Mouse (Mus musculus): ENCODE results near the gene Pde4c. TPM values are rescaled to one million over a fixed set of nuclear protein-coding genes. Genes with fewer than 3 reads are reported as not detected.

Gene Pde4c
- polyA plus RNA-seq, 1 experiment from 2014 or later = 0.21 TPM

DNA sequence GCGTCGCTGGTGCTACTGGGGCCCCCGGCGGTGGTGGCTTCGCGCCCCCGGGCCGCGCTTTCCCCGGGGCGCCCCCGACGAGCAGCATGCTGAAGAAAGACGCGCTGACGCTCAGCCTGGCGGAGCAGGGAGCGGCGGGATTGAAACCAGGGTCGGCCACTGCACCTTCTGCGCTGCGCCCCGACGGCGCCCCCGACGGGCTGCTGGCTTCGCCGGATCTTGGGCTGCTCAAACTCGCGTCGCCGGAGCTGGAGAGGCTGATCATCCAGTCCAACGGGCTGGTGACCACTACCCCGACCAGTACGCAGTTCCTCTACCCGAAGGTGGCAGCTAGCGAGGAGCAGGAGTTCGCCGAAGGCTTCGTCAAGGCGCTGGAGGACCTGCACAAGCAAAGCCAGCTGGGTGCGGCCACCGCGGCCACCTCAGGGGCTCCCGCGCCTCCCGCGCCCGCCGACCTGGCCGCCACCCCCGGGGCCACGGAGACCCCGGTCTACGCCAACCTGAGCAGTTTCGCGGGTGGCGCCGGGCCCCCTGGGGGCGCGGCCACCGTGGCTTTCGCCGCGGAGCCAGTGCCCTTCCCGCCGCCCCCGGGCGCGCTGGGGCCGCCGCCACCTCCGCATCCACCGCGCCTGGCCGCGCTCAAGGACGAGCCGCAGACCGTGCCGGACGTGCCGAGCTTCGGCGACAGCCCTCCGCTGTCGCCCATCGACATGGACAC, 24.2 kb upstream of the Pde4c start:
- ATAC-seq = no peak

DNA sequence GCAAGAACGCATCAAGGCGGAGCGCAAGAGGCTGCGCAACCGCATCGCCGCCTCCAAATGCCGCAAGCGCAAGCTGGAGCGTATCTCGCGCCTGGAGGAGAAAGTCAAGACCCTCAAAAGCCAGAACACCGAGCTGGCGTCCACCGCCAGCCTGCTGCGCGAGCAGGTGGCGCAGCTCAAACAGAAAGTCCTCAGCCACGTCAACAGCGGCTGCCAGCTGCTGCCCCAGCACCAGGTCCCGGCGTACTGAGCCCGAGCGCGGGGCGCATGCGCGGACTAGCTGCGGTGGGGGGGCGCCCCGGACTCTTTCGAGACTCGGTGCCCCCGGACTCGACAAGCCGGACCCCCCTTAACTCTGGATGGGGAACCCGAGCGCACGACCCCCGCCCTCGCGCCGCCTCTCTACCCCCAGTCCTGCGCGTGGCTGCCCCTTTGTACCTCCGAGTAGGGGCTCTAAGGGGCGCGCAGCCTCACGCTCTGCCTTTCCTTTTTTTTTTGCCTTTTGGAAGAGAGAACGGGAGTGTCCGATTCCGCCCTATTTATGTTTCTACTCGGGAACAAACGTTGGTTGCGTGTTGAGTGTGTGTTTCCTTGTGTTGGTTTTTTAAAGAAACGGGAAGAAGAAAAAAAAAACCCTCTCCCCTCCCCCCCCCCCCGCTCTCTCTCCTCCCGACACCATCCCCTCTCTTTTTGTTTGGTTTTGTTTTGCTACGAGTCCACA, 23.5 kb upstream of the Pde4c start:
- no peak for ATAC-seq
- H3K4me1 ChIP-seq (replicated peaks) = peaks cover 42% of the 10 kb centered on the region
- no peaks in the 10 kb centered on the region for H3K27me3 ChIP-seq (replicated peaks)
- peak overlapping the region; percentile 98 for H3K27ac ChIP-seq
- WGBS = under 1% methylated on average over 59 of the region's 59 CpGs
- H3K9me3 ChIP-seq = no peaks in the 10 kb centered on the region
- peak overlapping the region; percentile 97 for H3K9ac ChIP-seq
- H3K4me3 ChIP-seq (replicated peaks) = peak overlapping the region; percentile 86
- H3K36me3 ChIP-seq = 0 out of 2 replicates have a peak, but pooled peaks cover 7% of the 10 kb centered on the region
- H3K4me2 ChIP-seq (replicated peaks) = peak overlapping the region; percentile 70

More for the DNA sequence above, 24.2 kb upstream of the Pde4c start:
- Histone ChIP-seq H3K9ac (peak overlapping the region; percentile 97), H3K4me2 (replicated peaks) (peak overlapping the region; percentile 70), H3K4me3 (replicated peaks) (peak overlapping the region; percentile 86), H3K9me3 (no peaks in the 10 kb centered on the region), H3K36me3 (0 out of 2 replicates have a peak, but pooled peaks cover 7% of the 10 kb centered on the region), H3K27ac (peak overlapping the region; percentile 98), H3K27me3 (replicated peaks) (no peaks in the 10 kb centered on the region), H3K4me1 (replicated peaks) (peaks cover 45% of the 10 kb centered on the region)
- WGBS = 0% methylated on average over 89 of the region's 89 CpGs

DNA sequence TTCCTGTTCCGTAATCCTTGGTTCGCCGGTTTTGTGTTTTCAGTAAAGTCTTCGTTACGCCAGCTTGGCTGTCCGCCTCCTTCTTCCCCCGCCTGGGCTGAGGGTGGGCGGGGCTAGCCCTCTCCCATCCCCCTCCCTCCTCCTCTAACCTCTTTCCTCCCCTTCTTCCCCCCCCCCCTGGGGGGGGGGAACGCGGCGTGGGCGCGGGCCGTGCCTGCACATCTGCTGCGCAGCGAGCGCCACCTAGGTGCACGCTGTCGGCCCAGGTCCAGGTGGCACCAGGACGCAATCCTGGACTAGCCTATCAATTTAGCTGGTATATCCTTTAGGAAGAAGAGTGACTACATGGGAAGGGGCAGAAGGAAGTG, 23.0 kb upstream of the Pde4c start:
- under 1% methylated on average over 19 of the region's 20 CpGs for WGBS
- peak; percentile 11; the same call in 1 of the 2 replicates for ATAC-seq

DNA sequence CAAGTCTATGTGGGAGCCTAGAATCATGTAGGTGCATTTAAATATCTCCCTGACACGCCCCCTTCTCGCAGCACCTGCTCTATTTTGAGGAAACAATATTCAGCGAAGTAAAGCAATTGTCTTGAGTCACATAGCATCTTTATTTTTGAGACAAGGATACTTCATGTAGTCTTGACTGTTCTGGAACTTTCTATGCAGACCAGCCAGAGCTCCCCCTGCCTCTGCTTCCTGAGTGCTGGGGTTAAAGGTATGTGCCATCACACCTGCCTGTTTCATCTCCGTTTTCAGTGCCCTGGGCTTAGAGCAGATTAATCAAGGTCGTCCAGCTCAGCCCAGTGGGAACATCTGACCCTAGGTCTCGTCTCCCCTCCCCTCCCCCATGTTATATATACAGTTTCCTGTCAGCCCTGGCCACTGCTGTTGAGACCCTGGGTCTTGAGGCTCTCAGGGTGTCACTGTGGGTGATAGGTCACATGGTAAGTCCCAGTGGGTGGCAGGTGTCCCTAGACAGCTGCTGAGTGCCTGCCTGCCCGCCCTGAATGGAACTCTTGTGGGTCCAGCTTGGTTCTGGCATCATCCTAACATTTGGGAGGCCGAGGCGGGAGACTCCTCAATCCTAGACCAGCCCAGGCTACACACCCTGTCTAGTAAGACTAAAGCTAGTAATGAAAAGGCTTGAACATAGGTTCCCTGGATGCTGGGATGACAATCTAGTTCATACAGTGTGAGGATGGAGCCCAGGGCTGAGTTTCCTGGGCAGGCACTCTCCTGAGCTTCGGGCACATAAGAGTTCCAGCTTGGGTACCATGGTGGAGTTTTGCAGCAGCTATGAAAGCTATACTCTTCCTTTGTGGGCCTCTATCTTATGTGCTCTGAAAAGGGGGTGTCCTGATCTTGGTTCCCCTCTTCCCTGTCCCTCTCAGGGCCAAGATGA, 22.2 kb upstream of the Pde4c start:
- peak overlapping the region; percentile 70 for H3K4me2 ChIP-seq (replicated peaks)
- 0 out of 2 replicates have a peak, but pooled peaks cover 7% of the 10 kb centered on the region for H3K36me3 ChIP-seq
- peak overlapping the region; percentile 97 for H3K9ac ChIP-seq
- H3K9me3 ChIP-seq = no peaks in the 10 kb centered on the region
- no peak for ATAC-seq
- peak overlapping the region; percentile 86 for H3K4me3 ChIP-seq (replicated peaks)
- peaks cover 30% of the 10 kb centered on the region for H3K4me1 ChIP-seq (replicated peaks)
- WGBS = 48% methylated on average over 10 of the region's 10 CpGs
- H3K27ac ChIP-seq = peak overlapping the region; percentile 98
- H3K27me3 ChIP-seq (replicated peaks) = no peaks in the 10 kb centered on the region

More for the DNA sequence above, 23.0 kb upstream of the Pde4c start:
- peak overlapping the region; percentile 70 for H3K4me2 ChIP-seq (replicated peaks)
- H3K9me3 ChIP-seq = no peaks in the 10 kb centered on the region
- H3K27me3 ChIP-seq (replicated peaks) = no peaks in the 10 kb centered on the region
- peak overlapping the region; percentile 97 for H3K9ac ChIP-seq
- peak overlapping the region; percentile 86 for H3K4me3 ChIP-seq (replicated peaks)
- peaks cover 38% of the 10 kb centered on the region for H3K4me1 ChIP-seq (replicated peaks)
- H3K36me3 ChIP-seq = 0 out of 2 replicates have a peak, but pooled peaks cover 7% of the 10 kb centered on the region
- H3K27ac ChIP-seq = peak overlapping the region; percentile 98

DNA sequence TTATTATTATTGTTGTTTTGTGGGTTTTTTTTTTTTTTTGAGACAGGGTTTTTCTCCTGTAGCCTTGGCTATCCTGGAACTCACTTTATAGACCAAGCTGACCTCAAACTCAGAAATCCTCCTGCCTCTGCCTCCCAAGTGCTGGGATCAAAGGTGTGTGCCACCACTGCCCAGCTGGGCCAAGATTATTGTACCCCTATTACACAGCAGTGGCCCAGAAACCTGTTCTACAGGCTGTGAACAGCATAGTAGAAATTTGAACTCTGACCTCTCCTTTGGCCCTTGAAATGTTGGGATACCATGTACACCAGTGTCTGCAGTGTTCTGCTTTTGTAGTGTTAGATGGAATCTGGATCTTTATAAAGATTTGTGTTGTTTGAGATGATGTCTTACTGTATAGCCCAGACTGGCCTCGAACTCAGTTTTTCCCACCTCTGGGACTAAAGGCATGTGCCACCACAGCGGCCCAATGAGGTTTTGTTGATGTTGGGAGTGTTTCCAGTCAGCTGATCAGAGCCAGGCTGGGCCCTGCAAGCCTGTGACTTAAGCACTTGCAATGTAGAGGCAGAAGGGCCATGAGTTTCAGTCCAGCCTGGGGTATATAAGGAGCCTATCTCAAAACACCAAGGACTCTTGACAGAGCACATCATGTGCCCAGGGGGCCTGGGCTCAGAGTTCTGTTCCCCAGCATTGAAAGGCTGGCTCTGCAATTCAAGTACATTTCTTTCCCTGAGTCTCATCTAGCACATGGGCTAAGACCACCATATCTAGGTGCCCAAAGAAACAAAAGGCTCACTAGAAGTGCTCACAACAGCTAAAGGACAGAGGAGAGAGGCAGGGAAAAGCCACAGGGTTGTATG, 21.3 kb upstream of the Pde4c start:
- Histone ChIP-seq H3K9me3 (no peaks in the 10 kb centered on the region), H3K9ac (no peak overlapping the region), H3K4me1 (replicated peaks) (peaks cover 21% of the 10 kb centered on the region), H3K4me3 (replicated peaks) (no peak overlapping the region), H3K4me2 (replicated peaks) (peak overlapping the region; percentile 70), H3K27ac (0 out of 2 replicates have a peak overlapping the region, but pooled peaks have one; percentile 3), H3K36me3 (0 out of 2 replicates have a peak, but pooled peaks cover 7% of the 10 kb centered on the region), H3K27me3 (replicated peaks) (no peaks in the 10 kb centered on the region)
- WGBS = 68% methylated on average over 2 of the region's 2 CpGs
- no peak for ATAC-seq

DNA sequence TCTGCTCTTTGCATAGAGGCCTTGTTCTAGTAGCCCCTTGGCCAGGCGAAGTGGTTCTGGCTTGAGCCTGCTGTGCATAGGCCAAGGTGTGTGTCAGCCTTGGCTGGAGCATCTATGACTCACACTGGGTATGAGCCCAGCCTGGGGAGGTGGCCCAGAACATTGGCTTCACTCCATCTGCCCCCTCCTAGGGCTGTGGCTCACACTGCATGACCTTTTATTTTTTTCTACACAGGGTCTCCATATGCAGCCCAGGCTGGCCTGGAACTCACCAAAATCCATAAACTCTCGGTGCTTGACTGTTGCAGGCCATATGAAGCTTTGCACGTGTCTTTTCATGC, 20.7 kb upstream of the Pde4c start:
- H3K9ac ChIP-seq = no peak overlapping the region
- no peak overlapping the region for H3K4me3 ChIP-seq (replicated peaks)
- H3K27me3 ChIP-seq (replicated peaks) = no peaks in the 10 kb centered on the region
- H3K9me3 ChIP-seq = no peaks in the 10 kb centered on the region
- 71% methylated on average over 3 of the region's 3 CpGs for WGBS
- 0 out of 2 replicates have a peak, but pooled peaks cover 7% of the 10 kb centered on the region for H3K36me3 ChIP-seq
- H3K27ac ChIP-seq = no peak overlapping the region
- peaks cover 15% of the 10 kb centered on the region for H3K4me1 ChIP-seq (replicated peaks)
- H3K4me2 ChIP-seq (replicated peaks) = no peak overlapping the region
- ATAC-seq = no peak

DNA sequence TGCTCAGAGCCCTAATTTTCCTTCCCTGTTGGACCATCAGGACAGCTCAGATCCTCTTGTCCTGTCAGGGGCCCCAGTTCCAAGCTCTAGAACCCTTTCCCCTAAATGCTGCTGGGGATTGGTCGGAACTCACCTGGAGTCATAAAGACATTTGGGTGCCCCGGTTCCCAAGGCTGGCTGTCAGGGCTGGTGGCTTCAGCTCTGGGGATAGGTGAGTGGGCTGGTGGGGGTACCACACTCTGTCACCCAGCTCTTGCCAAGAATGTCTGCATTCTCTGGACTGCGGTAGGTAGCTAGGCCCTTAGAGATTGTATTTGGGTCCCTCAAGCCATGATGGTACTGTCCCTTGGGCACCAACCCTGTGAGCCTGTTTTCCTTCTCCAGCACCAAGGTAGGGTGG, 20.2 kb upstream of the Pde4c start, which contains the start of gene Iqcn:
Gene Iqcn, plus strand, starts transcription at position 171 of the 400 bp plus-strand sequence.
- 0 out of 2 replicates have a peak, but pooled peaks cover 7% of the 10 kb centered on the region for H3K36me3 ChIP-seq
- peak within 1 kb of the TSS; percentile 2 for H3K4me2 ChIP-seq (replicated peaks)
- H3K4me3 ChIP-seq (replicated peaks) = no peak within 1 kb of the TSS
- ATAC-seq = no peak
- 0 out of 2 replicates have a peak within 1 kb of the TSS, but pooled peaks have one; percentile 3 for H3K27ac ChIP-seq
- no peak within 1 kb of the TSS for H3K9ac ChIP-seq
- H3K9me3 ChIP-seq = no peaks in the 10 kb centered on the region
- 91% methylated on average over 3 of the region's 3 CpGs for WGBS
- H3K4me1 ChIP-seq (replicated peaks) = peaks cover 15% of the 10 kb centered on the region
- H3K27me3 ChIP-seq (replicated peaks) = no peaks in the 10 kb centered on the region

DNA sequence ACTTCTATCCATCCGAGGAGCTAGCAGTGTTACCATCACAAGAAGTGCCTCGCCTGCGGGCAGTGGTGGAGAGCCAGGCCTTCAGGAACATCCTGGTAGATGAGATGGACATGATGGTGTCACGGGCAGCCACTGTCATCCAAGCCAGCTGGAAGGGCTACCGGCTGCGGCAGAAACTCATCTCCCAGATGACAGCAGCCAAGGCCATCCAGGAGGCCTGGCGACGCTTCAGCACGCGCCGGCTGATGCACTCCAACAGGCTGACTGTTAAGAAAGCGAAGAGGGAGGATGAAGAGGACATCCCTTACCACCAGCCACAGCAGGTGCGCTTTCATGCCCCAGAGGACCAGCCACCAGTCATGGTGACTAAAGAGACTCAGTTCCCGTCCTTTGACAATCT, 15.2 kb upstream of the Pde4c start:
- H3K4me1 ChIP-seq (replicated peaks) = no peaks in the 10 kb centered on the region
- WGBS = 89% methylated on average over 14 of the region's 14 CpGs
- H3K36me3 ChIP-seq = 0 out of 2 replicates have a peak, but pooled peaks cover 3% of the 10 kb centered on the region
- ATAC-seq = no peak
- H3K27me3 ChIP-seq (replicated peaks) = no peaks in the 10 kb centered on the region
- no peak overlapping the region for H3K4me2 ChIP-seq (replicated peaks)
- H3K27ac ChIP-seq = no peak overlapping the region
- H3K9ac ChIP-seq = no peak overlapping the region
- no peaks in the 10 kb centered on the region for H3K9me3 ChIP-seq
- no peak overlapping the region for H3K4me3 ChIP-seq (replicated peaks)

DNA sequence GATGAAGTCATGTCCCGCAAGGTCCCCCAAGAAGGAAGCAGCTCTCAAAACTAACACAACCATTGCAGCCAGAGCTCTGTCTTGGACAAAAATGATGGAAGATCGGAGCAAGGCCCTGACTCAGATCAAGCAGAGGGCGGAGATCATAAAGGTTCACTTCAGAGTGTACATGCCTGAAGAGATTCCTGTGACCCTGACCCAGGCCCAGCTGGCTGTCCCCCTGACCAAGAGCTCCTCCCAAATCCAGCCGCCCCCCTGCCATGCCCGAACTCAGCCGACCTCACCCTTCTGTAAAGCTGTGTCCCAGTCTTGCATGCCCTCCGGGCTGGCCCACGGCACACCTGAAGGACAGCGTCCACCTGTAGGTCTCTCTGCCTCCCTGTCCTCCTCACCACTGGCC, 13.7 kb upstream of the Pde4c start:
- Histone ChIP-seq H3K36me3 (no peaks in the 10 kb centered on the region), H3K4me2 (replicated peaks) (no peak overlapping the region), H3K9ac (no peak overlapping the region), H3K27ac (no peak overlapping the region), H3K9me3 (no peaks in the 10 kb centered on the region), H3K27me3 (replicated peaks) (no peaks in the 10 kb centered on the region), H3K4me3 (replicated peaks) (no peak overlapping the region), H3K4me1 (replicated peaks) (no peaks in the 10 kb centered on the region)
- WGBS = 90% methylated on average over 9 of the region's 9 CpGs
- no peak for ATAC-seq

DNA sequence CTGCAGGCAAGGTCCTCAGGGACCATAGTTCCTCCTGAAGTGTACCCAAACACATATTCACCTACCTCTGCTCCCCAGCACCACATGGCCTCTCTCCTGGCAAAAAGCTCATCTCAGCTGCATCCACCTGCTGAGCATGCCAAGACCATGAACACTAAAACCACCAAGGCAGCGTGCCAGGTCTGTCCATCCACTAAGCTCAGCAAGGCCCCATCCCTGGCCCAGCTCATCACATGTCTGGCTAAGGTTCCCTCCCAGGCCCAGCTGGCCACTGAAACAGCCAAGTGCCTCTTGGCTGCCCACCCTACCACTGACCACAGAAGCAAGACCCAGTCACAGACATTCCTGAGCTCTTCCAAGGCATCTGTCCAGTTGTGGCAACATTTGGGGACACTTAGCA, 13.2 kb upstream of the Pde4c start:
- Histone ChIP-seq H3K36me3 (no peaks in the 10 kb centered on the region), H3K9me3 (no peaks in the 10 kb centered on the region), H3K4me3 (replicated peaks) (no peak overlapping the region), H3K4me2 (replicated peaks) (no peak overlapping the region), H3K27me3 (replicated peaks) (no peaks in the 10 kb centered on the region), H3K4me1 (replicated peaks) (no peaks in the 10 kb centered on the region), H3K9ac (no peak overlapping the region), H3K27ac (no peak overlapping the region)
- 85% methylated on average over 1 of the region's 1 CpGs for WGBS
- no peak for ATAC-seq

DNA sequence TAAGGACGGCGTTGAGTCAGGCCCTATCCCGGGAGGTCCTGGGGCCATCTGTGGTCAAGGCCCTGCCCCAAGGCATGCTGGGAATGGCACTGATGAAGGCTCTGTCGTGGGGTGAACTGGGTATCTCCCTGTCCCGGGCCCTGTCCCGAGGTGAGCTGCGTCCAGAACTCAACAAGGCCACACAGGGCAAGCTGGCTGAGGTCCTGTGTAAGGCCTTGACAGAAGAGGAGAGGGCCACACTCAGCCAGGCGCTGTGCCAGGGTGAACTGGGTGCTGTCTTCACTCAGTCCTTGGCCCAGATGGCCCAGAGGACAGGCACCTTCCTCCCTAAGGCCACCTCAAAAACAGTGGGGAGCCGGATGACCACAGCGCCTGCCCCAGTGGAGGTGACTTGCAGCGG, 12.5 kb upstream of the Pde4c start:
- ATAC-seq = no peak
- no peak overlapping the region for H3K4me2 ChIP-seq (replicated peaks)

More for the DNA sequence above, 12.5 kb upstream of the Pde4c start:
- WGBS = 86% methylated on average over 11 of the region's 11 CpGs
- Histone ChIP-seq H3K27ac (no peak overlapping the region), H3K27me3 (replicated peaks) (no peaks in the 10 kb centered on the region), H3K4me1 (replicated peaks) (no peaks in the 10 kb centered on the region), H3K4me3 (replicated peaks) (no peak overlapping the region), H3K9ac (no peak overlapping the region), H3K9me3 (no peaks in the 10 kb centered on the region), H3K36me3 (no peaks in the 10 kb centered on the region)

Measured in intestine, embryonic 15.5 days (tissue).